Mouse (Mus musculus) monocyte, adult 2 months (primary cell): ENCODE data around the gene Rasip1.

Source experiments
- DNase-seq, 2 experiments: peaks; one replicate each; pipeline ENCODE4 v3.0.0; 2022; ENCODE audit warnings: low spot score in 2 of 2, low read depth in 1 of 2

The Rasip1 gene

DNA sequence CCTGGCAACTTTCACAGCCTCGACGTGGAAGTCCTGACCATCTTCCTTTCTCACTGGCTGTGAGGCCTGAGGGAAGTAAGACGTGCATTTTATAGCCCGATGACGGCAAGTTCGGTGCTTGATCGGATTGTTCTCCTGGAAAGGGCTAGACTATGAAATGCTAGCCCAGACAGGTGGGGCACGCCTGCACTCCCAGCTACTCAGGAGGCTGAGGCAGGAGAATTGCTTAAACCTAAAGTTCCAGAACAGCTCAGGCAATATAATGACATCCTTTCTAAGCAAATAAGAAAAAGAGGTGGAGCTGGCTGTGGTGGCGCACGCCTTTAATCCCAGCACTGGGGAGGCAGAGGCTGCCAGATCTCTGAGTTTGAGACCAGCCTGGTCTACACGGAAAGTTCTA, 3.8 kb upstream of the Rasip1 start:
- no peak for DNase-seq

DNA sequence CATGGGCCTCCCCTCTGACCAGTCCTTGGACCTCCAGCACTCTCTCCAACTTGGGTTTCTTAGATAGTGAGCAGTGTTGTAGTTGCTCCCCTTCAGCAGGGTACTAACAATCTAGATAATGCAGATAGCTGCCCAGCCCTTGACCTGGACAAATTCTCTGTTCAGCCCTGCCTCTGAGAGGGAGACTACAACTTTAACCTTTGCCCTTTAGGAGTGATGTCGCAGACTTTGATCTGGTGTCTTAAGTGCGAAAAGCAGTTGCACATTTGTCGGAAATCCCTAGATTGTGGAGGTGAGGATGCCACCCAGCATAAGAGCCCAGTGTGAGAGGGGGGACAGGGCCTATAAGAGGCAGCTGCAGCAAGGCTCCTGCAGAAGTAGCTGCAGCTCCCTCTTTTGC, 2.6 kb upstream of the Rasip1 start:
- no peak for DNase-seq

DNA sequence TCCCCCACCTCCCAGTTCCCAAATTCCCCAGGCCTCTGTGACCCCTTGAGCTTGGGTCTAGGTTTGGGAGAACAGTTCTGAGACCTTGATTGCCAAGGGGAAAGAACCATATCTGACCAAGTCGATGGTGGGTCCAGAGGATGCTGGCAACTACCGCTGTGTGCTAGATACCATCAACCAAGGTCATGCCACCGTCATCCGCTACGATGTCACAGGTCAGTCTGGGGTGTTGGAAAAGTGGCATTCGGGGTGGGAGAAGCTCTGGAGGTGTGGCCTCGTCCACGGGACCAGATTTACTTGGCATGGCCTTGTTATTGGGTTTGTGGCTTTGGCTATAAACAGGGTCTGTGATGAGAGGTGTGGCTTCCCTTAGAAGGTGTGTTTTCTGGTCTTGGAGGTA, 1.8 kb upstream of the Rasip1 start:
- DNase-seq = no peak

DNA sequence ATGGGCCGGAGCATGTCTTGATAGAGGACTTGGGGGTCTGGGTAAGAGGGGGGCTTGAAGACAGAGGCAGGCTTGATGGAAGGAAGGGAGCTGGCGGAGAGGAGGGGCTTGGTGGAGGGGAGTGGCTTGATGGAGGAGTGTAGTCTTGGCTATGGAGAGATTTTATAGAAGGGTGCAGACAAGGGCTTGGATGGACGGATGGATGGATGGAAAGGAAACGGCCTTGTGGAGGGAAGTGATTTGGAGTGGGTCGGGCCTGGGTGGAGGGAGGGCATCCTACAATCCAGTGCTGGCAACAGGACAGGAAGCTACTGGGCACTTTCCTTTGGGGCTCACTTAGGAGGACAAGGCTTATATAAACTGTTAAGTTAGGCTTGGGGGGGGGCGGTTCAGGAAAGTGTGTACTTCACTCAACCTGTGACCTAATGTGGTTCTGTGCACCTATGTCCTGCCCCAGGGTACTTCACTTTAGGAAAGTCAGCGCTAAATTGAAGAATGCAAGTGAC, 664 bp upstream of the Rasip1 start:
- DNase-seq = no peak

DNA sequence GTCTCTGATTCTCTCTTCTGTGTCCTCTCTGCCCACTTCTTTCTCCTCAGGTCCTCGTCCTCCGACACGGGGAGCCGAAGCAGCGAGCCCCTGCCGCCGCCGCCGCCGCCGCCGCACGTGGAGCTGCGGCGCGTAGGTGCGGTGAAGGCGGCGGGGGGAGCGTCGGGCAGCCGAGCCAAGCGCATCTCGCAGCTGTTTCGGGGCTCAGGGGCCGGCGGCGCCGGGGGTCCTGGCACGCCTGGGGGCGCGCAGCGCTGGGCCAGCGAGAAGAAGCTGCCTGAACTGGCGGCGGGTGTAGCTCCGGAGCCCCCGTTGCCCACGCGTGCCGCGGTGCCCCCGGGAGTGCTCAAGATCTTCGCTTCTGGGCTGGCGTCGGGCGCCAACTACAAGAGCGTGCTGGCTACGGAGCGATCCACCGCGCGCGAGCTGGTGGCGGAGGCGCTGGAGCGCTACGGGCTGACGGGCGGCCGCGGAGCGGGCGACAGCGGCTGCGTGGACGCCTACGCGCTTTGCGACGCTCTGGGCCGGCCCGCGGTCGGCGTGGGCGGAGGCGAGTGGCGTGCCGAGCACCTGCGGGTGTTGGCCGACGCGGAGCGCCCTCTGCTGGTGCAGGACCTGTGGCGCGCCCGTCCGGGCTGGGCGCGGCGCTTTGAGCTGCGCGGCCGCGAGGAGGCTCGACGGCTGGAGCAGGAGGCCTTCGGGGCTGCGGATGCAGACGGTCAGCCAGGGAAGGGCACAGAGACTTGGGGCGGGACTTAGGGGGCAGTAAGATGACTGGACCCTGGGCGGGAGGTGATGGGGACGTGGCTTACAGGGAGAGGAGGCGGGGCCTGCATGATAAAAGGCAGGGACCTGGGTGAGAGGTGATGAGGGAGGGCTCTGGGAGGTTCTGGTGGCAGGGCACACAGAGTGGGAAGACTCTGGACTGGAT, 1.3 kb downstream of the Rasip1 start:
- peak; percentile 50 to 78 for DNase-seq

DNA sequence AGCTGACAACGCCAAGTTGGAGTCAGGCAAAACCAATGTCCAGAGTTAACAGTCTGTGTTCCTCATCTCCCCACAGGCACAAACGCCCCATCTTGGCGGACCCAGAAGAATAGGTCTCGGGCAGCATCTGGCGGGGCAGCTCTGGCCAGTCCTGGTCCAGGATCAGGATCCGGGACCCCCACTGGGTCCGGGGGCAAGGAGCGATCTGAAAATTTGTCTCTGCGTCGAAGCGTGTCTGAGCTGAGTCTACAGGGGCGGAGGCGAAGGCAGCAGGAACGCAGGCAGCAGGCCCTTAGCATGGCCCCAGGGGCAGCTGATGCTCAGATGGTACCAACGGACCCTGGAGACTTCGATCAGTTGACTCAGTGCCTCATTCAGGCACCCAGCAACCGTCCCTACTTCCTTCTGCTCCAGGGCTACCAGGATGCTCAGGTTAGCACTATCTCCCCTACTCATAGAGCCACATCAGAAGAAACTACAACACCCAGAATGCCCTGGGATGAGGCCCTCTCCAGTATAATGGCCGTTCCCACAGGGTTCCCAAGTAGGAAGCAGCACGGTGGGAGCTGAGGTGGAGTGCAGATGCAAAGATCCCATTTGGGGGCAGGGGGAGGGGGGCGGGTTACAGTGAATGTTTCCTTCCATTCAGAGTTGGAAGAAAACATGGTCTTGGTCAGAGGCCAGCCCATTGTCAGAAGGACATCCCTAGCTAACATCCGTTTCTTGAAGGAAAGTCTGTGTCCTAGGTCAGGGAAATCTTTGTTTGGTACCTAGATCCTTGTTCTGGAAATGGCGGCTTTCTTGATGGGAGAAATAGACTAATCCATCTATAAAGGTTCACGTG, 3.0 kb downstream of the Rasip1 start:
- DNase-seq = no peak

DNA sequence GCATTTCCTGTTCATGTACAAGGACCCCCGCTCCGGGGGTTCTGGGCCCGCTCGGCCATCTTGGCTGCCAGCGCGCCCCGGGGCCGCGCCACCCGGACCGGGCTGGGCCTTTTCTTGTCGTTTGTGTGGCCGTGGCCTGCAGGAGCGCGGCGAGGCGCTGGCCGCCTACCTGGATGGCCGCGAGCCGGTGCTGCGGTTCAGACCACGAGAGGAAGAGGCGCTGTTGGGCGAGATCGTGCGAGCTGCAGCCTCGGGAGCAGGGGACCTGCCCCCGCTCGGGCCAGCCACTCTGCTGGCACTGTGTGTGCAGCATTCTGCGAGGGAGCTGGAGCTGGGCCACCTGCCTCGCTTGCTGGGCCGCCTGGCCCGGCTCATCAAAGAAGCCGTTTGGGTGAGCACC, 5.2 kb downstream of the Rasip1 start:
- no peak for DNase-seq

DNA sequence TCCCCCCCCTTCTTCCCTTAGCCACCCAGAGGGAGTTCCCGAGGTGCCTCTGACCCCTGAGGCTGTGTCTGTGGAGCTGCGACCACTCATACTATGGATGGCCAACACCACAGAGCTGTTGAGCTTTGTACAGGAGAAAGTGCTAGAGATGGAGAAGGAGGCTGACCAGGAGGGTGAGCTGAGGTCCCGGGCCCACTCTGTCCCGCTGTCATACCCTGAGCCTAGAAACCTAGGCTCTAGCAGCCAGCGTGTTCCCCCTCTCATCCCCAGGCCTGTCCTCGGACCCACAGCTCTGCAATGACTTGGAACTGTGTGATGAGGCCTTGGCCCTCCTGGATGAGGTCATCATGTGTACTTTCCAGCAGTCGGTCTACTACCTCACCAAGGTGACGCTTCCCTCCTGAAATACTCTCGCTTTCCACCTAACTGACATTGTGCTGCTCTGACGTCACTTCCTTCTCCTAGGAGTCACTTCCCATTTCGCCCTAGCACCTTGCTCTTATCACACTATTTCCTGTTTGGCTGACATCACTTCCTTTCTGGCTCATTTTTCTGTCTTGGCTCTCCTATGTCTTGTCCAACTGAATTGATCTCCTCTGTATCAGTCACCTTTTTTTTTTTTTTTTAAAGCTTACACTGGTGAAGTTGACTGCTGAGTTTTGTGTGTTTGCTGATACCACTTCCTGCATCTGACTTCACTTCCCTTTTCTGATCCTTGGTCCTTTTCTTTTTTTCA, 7.8 kb downstream of the Rasip1 start:
- peak; percentile 37 to 48 for DNase-seq

DNA sequence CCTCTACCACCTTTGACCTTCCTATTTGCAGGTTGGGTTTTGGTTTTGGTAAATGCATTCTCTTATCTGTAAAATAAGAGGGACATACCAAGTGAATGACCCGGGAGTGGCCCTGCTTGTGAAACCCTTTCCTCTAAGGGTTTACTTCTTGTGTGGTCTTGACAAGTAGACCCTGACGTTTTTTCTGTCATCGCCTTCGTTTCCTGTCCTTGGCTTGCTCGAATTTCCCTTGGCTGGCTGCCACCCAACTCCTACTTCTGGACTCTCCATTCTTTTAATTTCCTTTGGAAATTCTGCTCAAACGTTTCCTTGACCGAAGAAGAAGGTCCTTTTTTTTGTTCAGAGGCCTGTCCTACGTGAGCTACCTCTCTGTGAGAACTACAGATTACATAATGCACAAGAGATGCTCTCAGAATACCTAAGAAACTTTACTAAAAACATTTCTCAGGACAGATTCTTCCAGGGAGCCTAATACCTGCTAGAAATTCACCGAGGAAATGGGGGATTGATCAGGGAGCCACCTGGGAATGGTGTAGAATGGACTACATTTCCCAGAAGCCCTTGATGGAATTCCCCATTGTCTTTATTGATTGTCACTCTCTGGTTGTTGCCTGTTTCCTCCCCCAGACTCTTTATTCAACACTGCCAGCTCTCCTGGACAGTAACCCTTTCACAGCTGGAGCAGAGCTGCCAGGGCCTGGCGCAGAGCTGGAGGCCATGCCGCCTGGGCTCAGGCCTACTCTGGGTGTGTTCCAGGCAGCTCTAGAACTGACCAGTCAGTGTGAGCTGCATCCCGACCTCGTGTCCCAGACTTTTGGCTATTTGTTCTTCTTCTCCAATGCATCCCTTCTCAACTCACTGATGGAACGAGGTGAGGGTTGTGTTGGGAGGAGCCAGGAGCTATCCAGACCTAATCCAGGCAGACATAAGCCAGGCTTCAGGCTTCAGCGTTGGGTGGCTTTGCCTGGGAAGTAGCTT, 8.7 kb downstream of the Rasip1 start:
- no peak for DNase-seq

DNA sequence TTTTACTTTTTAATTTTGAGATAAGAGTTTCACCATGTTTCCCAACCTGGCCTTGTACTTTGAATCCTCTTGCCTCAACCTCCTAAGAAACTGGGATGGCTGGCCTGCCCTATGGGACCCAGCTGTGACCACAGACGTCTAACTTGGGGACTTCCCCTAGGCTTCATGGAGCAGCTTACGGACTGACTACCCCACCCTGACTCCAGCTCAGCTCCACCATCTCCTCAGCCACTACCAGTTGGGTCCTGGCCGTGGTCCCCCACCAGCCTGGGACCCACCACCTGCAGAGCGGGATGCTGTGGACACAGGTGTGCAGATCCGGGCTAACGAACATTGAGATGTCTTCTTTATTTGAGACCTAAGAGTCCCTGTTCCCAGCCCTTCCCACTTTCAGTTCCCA, 10.4 kb downstream of the Rasip1 start:
- no peak for DNase-seq

DNA sequence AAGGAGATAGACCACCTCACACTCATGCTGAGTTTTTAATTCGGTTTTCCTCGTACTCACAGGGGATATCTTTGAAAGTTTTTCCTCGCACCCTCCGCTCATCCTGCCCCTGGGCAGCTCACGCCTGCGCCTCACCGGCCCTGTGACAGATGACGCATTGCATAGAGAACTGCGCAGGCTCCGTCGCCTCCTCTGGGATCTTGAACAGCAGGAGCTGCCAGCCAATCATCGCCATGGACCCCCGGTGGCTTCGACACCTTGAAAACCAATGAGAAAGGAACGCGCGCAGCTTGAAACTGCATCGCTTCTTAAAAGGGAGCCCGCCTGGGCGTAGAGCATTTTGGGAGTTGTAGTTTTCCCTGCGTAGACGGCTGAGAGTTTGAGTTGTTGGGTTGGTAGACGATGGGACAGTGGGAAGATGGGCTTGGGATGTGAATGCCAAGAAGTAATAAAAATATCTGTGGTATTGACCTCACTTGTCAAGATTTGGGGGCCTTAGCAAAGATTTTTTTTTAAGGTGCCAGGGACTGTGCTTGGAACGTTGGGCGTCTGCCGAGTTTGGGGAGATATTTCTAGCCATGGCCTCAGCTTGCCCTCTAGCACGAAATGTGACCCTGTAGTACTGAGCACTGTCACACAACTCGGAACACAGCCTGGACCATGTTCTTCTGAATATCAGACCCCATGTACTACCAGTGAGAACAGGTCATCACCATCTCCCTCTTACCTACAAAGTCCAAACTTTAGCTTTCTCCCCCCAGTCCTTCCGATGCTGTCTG, 11.5 kb downstream of the Rasip1 start:
- no peak for DNase-seq

DNA sequence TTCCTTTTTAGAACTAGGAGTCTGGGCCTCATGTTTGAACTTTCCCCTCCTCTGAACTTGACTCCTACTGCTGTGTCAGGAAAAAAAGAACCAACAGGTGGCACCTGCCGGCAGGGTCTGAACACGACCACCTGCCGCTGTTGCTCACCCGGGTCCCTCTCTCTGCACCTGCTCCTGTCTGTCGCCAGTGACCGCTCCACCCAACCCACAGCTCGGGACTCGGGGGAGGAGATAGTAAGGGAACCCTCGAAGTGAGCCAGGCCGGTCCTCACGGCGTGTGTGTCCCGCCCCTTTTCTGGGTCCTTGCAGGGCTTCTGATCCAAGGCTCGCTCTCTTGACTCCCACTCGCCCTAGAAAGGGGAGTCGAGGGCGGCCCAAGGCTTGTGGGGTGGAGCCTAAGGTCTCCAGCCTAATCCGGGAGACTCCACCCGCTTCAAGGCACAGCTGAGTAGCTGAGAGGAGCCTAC, 12.3 kb downstream of the Rasip1 start, which contains the start of gene Mamstr:
TSS of gene Mamstr (plus strand) at position 417 of the 467 bp plus-strand sequence.
- DNase-seq = no peak

DNA sequence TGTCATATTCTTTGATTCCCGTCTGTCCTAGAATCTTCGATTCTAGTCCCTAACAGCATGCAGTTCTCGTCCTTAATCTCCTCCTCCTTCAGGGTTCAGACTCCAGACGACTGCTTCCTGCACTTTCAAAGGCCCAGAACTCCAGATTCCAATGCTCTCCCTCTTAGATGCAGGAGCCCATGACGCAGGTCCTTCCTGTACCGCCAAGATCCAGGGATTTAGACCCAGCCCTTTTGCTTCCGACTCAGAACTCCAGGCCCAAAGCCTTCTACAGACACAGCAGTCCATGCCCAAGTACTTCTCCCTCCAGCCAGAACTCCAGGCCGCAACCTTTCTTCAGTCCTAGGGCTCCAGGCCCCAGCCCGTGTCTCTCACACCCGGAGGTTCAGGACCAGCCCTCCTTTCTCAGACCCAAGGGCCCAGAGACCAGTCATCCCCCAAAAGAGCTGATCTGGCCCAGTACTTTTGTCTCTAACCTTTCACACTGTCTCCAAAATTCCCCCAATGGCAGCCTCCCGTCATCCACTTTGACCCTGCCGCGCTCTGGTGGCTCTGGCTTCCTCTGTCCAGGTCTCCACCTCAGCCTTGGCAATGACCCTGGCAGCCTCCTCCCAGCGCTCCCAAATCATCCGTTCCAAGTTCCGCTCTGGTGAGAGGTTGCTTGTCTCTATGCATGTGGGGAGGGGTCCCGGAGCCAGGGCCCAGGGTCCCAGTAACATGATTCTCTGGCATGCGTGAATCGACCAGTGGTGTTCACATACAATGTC, 13.1 kb downstream of the Rasip1 start:
- no peak for DNase-seq

DNA sequence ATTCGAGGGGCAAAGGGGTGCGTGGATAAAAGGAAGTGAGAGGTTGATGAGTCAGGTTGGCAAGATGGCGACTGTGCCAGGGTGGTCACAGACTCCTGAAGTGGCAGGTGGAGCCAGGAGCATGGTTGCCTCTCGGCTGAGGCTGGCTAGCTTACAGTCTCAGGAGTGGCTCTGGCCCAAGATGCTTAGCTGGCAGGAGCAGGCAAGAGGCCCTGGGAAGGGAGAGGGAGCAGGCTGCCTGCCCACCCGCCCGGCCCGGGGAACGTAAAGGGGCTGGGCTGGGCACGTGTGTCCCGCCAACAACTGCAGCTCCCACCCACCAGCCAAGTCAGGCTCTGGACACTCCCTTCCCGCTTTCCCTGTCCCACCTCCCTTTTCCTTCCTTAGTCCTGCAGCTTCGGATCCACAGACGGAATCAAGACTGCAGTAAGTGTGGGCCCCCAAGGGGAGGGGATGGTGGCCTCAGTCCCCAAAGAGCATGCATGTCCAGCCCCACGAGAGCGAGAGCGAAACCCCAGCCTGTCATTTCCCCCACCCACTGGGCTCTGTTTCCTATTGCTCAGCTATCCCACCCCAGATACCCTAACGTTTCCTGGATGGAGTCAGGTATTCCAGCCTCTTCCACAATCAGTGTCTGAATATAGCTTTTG, 14.2 kb downstream of the Rasip1 start:
- no peak for DNase-seq

DNA sequence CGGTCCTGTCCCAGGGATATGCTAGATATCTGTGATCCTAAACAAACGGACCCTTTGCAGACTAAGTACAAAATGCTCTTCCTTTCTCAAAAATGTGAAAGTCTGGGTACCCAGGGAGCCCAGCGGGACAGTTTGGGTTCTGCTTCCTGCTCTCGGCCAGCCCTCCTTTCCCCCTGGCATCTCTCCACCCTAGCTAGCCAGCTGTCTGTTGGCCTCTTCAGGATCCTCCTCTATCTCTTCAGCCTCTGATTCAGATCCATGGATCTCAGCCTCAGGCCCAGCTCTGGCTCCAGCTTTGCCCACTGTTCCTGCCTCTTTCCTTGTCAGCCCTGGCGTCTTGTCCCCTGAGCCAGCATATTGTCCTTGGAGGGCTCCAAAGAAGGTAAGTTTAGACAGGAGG, 14.8 kb downstream of the Rasip1 start:
- DNase-seq = no peak

DNA sequence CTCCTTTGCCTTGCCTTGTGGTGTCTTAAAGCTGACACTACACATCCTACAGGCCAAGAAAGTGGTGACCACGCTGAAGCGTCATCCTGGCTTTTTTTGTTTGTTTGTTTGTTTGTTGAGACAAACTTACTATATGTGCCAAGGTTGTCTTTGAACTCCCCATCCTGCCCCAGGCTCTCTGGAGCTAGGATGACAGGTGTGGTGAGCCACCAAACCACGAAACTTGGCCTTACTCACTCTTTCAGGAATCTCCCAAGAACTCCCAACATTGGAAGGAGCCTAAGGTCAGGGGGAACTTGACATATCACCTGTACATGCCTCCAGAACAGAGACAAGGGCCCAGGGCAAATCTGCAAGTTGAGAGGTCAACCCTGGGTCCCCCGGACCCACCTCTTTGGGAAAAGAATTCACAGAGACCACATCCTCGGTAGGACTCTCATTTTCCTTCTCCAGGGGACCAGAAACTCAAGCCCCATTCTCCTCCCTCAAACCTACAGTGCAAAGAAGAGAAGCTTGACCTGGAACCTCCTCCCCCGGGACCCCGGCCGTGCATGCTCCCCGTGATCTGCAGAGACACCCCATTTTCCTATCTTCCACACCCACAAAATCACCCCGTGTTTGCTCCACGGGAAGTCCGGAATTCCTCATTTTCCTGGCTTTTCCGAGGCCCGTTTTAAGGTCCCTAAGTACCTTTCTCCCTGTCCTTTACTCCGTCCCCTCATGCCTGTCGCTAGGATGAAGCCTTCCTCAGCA, 15.4 kb downstream of the Rasip1 start:
- DNase-seq = no peak
